Mouse (Mus musculus): ENCODE measurements around the gene Cdh13.

Gene Cdh13

DNA sequence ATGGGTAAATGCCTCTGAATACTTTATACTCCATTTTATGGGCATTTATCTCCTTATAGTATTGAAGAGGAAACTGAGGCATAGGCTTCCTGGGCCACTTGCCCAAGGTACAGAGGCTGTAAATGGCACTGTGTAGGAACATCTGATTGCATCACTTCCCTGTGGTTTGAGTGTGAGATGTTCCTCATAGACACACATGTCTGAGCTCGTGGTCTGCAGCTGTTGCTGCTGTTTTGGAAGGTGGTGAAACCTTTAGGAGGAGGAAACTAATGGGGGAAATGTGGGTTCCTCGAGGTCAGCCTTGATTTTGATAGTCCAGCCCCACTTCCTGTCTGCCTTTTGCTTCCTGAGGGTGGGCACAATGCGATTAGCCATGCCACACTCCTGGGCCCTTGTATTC lies 105.9 kb downstream of the Cdh13 start:
- DNase-seq = no peak

DNA sequence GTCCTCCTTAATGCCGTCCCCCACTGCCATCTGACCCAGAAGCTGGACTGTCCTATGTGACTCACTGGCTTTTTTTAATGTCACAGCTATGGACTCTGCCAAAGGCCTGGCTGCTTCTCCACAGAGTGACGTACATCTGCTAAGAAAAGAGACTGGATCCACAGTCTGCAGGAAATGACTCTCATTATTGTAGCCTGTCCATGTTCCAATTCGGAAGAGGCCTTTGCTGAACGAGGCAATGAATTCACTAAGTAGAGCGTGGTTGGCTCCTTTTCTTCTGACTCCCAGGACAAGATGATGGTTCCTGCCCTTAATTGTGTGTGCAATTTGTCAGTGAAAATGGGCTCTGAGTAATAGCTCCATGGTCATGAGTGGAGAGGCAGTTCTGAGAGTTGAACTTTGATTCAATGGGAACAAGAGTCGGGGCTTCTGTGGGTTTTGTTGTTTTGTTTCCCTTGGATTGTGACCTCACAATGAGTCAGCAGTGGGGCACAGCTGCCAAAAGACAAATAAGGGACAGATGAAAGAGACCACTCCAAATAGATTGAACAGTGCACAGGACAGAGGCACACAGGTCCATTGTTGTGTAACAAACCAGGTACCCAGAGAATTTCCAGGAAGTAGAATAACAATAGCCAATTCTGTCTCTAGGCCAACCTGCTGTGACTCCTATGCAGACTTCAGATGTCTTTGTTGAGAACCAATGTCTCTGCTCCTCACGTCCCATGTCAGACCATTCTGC lies 110.5 kb downstream of the Cdh13 start:
- no peak for DNase-seq

DNA sequence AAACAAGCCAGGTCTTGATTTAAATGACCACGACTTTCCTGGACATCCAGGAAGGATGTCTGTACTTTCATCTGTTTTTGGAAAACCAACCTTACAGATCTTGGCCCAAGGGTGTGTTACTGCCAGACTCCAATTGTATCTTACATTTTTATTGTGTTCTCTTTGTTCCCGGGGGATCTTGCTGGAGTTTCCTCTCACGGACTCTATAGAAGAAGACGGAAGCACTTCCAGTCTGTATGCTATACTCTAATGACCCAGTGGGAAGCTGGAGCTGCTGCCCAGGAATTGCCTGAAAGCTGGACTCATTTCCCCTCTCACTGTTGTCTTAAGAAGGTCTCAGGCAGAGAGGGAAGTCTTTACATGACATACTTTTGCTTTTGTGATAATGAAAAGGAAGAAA lies 111.6 kb downstream of the Cdh13 start:
- no peak for DNase-seq

DNA sequence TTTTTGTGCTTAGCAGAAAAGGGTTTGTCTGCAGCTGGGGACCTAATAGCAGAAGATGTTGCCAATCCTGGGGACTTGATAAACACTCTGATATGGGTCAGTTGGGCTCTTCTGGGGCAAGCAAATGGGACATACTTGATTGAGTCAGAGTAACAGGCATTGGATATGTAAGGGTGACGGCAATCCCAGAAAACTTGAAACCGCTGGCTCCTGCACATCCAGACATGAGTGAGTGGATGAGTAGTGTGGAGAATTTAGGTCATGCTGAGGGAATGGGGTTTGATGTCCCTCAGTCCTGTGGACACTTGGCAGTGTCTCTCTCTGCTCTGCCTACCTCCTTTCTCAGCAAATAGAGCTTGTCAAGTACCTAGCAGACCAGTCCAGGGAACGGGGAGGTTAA lies 121.3 kb downstream of the Cdh13 start:
- DNase-seq = no peak

DNA sequence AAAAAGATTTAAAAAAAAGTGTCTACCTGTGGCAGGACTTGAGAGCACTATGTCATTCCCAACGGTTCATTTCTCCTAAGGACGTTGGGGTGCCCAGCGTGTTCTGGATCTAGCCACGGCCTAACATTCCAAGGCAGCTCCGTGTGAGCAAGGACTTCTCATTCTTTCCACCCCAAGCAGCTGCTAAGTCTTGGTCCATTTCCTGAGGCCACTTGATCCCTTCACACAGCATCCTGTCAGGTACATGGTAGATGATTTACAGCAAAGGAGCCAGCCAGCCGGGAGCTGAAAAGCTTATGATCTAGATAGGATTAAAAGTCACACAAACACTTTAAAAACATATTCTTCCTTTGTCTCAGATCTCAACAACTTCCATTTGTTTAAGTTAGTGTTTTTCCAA lies 123.8 kb downstream of the Cdh13 start:
- DNase-seq = no peak

DNA sequence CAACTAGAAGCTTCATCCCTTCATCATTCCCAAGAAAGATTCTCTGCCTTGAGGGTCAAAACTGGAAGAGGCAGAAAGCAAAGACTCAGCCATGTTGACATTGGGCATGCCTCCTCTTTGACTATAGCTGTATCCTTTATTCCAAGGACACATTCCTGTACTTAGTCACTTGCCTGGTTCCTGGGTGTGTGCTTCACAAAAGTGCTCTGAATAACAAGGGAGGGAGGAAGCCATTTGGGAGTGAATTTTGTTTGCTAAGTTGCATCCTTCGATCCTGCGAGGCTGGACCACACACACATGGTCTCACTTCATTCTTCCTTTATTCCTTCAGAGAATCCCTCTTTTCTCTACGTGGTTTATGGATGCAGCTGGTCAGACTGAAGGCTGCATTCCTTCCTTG lies 125.9 kb downstream of the Cdh13 start:
- no peak for DNase-seq

DNA sequence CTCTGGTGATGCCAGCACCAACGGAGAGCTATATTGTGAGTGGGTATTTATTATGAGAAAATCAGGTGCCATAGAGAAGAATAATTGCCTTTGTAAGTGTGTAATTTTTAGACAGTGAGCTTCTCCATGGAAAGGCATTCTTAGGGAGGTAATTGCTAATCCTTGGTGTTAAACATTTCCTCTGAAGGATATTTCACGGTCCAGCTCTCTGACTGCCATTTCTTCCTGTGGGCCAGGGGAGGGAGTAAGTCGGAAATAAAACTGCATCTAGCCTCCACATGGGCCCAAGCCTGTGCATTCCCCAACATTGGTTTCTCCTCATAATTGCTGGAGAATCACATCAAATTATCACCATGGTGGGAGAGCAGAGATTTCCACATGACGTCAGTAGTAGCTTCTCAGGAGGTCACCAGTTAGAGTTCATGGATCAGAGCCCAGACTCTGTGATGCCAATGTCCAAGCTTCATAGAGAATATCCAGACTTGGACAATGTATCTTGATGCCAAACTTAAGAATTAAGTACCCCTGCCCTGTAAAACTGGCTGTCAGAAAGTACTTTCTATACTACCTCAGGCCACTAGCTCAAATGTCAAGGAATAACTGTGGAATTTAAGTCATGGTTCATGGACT lies 126.9 kb downstream of the Cdh13 start:
- DNase-seq = no peak

DNA sequence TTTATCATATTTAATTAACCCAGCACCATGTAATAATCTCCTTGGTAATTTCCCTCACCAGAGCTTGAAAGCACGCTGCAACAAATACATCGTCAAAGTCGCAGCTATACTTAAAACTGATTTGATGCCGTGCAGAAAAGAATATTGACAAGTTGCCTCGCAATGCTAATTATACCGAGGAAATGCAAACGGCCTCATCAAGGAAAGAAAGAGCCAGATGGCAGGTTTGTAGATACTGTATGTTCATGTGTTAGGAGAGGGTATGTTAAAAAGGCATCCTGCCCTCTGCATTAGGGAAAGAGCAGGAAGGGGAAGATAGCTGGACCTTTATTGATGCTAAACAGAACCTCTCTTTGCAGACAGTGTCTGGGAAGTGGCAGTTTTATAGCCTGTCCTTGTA lies 132.1 kb downstream of the Cdh13 start:
- DNase-seq = no peak

DNA sequence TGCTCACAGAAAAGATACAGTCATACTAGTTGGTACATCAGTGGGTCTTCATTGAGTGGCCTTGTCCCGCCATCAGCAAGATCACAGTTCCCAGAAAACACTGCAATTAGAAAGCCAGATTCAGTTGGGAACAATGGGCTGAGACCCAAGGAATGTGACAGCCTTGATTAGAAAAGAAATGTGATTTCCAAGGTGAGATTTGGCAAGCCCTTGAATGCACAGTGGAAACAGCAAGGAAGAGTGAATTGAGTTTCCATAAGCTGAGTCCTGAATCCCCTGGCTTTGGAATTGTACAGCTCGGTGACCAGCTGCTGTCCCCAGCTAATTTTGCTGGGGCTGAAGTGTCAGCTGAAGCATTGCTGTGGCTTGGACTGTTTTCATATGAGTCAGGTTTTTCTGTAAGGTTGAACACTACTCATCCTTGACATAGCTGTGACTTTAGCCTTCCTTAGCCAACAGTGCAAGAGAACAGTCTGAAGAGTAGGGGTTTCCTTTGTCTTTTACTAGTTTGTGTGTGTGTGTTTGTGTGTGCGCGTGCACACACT lies 133.3 kb downstream of the Cdh13 start:
- DNase-seq = no peak

DNA sequence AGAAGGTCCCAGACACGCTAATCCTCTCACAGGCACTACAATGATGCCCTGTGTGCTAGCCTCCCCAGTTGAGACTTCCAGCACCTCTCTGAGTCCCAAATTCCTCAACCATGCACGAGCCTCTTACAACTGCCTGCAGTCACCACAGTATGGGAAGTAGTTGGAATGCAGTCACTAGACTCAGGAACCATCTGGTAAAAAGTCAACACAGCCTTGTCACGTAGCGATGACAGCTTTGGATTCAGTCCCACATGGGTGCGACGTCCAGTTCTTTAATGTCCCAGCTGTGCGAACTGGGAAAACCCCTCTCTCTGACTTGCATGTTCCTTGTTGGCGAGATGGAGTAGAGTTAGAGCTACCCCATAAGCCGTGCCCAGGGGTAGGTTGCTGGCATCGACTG lies 139.1 kb downstream of the Cdh13 start:
- DNase-seq = no peak

DNA sequence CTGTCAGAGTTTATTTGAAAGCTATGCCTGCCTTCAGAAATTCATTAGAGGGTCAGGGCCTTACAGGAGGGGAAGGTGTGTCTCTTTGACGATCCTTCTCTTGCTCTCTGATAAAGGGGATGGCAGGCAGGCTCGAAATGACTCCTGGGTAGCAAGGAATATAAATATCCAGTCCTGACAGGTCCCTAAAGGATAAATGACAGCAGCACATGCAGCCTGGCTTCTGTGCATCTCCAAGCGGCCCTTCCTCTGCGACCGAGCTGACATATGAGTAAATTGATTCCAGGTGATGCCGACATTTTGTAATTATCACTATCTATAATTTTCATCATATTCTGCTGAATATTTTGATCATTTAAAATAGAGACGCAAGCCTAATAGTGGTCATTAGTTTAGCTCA lies 145.4 kb downstream of the Cdh13 start:
- DNase-seq = no peak

DNA sequence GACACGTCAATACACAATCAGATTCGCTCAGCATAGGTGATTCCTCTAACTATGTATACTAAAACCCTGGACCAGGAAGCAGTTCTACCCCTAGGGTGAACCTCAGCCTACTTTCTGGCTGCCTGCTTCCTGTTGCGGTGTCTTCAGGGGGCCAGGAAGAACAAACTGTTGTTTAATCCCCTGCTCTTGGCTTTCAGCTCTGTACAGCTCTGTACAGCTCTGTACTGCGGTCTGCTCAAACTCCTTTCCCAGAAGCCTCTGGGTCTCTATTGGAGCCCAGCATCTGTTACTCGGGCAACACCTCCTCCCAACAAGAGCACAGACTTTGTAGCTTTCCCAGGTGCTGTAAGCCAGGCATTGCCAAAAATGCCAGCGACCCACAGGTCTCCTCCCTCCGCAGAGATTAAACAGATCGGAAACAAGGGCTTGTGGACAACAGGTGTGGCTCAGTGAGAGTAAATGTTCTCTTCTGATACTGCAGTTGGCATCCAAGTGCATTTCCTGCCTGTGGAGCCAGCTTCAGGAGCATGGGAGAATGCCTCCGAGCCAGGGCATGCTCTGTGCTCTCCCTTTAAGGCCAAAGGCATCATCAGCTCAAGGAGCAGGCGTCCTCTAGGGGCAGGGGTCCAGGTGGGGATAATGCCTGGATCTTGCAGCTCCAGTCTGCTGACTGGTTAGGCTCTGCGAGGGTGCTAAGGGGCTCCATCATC lies 148.4 kb downstream of the Cdh13 start:
- no peak for DNase-seq

DNA sequence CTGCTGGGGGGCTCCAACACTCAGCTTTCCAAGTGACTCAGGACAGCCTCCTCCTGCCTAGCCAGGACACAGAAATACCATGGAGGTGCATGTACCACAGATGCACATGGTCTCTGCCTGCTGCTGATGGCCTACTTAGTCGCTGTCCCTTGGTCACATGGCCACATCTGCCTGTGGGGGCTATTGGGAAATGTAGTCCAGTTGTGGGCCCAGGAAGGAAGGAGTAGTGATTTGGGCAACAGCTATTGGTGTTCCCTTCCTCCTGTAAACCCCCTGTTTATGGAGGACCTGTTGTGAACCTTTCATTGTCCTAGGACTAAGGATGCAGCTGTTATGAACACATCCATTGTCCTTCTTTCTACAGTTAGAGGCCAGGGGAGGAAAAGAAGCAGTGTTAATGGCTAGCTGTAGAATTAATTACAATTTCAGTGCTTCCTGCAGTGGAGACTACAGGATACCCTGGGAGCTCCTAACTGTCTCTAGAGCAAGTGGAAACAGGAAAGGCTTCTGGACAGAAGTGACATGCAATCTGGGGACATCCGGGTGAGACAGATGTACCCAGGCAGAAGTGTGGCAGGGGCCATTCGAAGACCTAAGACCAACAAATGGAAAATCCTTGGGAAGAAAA lies 150.1 kb downstream of the Cdh13 start:
- no peak for DNase-seq

DNA sequence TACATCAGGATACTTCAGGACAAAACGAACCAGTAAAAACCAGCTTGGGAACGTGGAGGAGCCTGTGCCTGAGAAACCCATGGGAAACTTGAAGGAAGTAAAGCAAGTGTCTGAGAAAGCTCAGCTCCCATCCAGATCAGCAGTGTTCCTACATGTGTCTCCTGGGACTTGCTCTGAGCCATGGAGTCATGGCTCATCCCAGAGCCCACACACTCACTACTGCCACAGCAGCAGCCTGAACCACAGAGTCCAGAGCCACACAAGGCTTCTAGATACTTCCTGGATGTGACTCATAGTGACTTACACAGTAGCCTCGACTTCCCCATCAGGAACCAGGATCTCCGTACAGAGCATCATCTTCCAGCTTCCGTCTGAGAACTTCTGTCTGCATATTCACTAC lies 153.2 kb downstream of the Cdh13 start:
- no peak for DNase-seq

DNA sequence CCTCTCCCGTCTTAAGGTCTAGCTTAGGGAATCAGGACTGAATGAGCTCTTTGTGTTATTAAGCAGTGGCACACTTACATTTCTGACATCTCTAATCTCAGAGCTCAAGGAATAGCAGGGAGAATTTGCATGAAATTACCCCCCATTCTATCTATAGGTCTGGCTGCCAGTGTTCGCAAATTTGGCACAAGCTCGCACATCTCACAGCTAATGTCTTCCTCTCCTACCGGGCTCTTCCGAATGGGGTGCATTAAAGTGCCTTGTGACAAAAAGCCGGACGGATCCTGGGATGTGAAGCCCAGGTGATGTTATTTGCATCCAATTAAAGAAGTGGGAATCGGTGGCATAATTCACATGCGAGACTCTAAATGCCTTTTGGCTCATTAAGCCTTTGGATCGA lies 153.6 kb downstream of the Cdh13 start:
- no peak for DNase-seq

DNA sequence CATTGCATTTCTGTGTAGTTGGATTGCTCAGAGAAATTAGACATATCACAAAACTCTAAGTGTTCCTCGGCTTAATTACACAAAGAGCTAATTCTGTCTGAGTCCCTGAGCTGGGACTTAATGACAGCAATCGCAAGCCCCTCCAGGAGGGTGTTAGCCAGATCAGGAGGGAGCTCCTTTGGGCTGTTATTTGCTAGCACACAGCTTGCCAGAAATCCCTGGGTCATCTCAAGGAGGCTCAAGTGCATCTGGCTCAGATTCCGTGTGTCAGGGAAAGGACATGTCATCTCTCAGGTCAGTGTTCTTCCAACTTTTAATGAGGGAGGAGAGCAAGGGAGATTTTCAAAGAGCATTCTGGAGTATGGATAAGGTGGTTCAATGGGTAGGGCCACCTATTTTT lies 154.3 kb downstream of the Cdh13 start:
- no peak for DNase-seq

DNA sequence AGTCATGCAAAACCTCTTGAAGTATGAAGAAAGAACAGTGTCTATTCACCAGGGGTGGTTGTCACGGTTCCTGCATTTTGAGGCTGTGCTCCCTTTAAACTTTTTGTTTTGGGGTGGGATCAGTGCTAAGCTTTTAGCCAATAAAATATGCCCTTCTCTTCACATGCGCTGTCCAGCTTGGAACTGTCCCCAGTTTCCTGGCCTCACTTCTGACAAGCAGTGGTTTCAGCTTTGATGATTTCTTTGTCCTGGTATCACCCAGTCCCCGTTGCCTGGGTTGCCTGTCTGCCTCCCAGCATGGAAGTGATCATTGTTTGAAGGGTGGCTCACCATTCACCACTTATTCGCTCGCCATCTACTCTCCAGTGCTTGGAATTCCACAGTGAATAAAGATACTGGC lies 156.3 kb downstream of the Cdh13 start:
- no peak for DNase-seq

DNA sequence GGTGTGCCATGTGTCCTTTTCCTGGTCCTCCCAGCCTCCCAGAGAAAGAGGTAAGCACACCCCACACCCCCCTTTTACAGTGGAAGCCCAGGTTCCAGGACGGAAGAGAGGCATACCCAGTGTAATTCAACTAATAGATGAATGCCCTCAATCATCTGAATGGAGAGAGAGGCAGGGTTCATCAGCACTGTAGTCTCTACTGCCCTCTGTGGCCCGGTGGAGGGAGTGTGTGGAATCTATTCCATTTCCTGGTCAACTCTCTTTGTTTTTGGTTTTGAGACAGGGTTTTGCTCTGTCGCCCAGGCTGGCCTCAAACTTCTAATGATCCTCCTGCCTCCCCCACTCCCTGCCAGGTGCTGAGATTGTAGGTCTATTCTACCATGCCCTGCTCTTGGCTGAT lies 159.8 kb downstream of the Cdh13 start:
- peak; percentile 17 for DNase-seq

DNA sequence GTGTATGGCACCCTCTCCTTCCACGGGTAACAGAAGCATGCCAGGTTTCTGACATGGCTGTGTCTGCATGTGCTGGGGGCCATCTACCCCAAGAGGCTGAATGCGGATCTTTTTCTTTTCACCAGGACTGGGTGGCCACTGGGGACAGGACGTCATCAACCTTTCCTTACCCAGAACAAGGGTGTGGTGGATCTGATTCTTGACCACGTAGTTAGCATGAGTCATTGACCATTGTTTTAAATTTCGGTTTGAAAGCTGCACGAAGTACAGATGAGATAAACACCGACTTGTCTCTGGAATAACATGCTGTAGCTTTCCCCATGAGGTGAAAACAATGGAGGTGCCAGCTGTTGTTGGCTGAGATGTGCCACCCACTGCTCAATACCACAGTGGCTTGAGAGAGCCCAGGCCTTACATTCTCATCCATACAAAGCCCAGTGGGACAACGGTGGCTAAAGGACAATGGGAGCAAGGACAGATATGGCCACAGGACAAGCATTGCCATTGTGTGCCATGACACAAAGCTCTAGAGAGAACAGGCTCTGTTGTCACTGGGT lies 161.2 kb downstream of the Cdh13 start:
- no peak for DNase-seq

DNA sequence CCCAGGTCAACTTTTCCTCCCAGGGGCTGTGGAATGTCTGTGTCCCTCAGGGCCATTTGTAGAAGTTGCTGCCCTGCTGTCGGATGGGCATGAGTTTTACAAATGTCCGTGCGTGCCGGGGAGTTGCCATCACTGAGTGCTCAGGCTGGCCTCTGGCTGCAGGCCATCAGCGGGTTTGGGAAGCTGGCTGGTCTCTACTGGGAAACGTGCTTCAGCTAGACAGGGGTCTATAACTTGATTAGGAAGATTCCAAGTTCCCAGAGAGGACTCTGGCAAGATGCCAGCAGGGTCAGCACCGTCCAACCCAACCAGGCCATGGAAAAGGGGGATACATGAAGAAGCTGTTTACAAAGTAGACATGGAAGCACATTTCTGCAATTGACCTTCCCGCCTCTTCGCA lies 163.0 kb downstream of the Cdh13 start:
- no peak for DNase-seq

DNA sequence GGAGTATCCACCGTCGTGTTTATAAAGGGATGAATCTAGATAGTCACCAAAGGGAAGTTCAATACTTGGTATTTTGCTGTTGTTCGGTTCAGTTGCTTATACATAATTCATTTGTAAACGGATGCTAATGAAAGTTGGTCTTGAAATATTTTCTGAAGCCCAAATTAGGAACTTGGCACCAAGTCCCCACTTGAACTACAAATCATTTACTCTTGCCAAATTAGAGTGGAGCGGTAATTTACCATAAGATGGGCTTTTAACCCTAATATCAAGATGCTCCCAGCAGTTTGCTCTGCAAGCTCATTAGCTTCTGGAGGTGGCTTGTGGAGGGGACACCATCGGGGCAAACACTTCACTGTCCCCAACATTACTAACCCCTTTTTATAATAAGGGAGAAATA lies 164.5 kb downstream of the Cdh13 start:
- no peak for DNase-seq

DNA sequence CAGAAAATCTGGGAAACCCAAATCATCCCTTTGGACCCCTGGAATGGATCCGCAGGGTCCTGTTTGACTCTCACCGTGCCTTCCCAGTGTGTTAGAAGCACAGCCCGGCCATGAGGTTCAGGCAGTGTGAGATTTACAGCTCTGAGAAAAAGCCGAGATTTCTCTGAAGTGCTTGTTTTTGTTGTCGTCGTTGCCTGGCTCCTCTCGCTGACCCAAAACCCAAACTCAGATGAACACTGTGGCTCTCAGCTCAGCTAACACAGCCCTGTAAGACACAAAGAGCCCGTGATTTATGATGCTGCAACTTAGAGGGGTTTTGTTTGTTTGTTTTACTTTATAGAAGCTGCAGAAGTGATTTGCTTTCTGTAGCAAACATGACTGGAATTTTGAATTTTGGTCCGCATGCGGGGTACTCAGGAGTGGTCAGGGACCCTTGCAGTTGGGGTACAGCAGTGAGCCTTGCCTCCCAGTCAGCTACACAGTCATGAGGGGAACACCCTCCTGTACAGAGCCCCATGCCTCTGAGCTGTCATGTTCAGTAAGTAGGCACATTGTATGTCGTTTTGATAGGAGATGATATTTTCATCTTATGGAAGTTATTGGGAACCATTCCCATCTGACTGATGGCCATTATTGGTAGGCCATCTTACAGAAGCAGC lies 169.0 kb downstream of the Cdh13 start:
- no peak for DNase-seq

DNA sequence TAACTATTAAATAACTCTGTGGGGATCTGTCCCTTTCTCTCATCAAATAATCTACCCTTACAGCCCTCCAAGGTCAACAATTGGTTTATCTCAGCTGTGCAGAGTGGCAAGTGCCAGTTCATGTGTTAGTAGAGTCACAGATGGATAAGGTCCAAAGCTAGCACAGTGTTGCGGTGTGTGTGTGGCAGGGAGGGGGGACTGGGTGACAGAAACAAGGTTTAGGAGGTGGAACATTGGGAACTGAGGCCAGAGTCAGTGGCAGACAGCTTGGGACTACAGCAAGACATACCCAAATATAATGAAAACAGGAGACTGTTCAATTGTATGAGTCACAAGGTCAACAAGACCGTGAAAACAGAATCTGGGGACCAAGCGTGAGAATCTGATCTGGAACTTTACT lies 171.7 kb downstream of the Cdh13 start:
- no peak for DNase-seq

Data from right cerebral cortex, postnatal 14 days (tissue).